Mouse (Mus musculus) intestine, embryonic 14.5 days (tissue): ENCODE measurements around the gene Tekt1. TPM values are rescaled to one million over a fixed set of nuclear protein-coding genes. Genes with fewer than 3 reads are reported as not detected.

Source experiments
- ATAC-seq: fragments of 200-750 bp; cut with Nextera tagmentation; replicated peaks from 2 replicates; pipeline ENCODE4 v1.8.0; 2017; ENCODE audit warnings: low read depth, moderate number of reproducible peaks, moderate TSS enrichment, moderate library complexity; ENCODE audit not compliant: low FRiP score, low TSS enrichment
- DNase-seq: peaks from one replicate; pipeline ENCODE4 v3.0.0-alpha.2; 2018; ENCODE audit warnings: low spot score
- H3K27ac ChIP-seq: fragments of 300-500 bp; sonication (generic); 2 replicates; pipeline ENCODE4 v1.5.1; 2014; ENCODE audit warnings: low read depth, mild to moderate bottlenecking, control low read depth
- H3K27me3 ChIP-seq: fragments of 300-500 bp; sonication (generic); replicated peaks from 2 replicates; pipeline ENCODE4 v1.6.1; 2014; ENCODE audit warnings: low read length, control low read depth; ENCODE audit not compliant: control insufficient read depth, insufficient read depth
- H3K36me3 ChIP-seq: fragments of 300-500 bp; sonication (generic); 2 replicates; pipeline ENCODE4 v1.6.1; 2014; ENCODE audit warnings: low read length, control low read depth; ENCODE audit not compliant: control insufficient read depth, insufficient read depth
- H3K4me1 ChIP-seq: fragments of 300-500 bp; sonication (generic); replicated peaks from 2 replicates; pipeline ENCODE4 v1.6.1; 2014; ENCODE audit warnings: low read length, control low read depth, mixed read lengths; ENCODE audit not compliant: control insufficient read depth, insufficient read depth
- H3K4me2 ChIP-seq: fragments of 300-500 bp; sonication (generic); 2 replicates; pipeline ENCODE4 v1.6.1; 2014; ENCODE audit warnings: low read length
- H3K4me3 ChIP-seq: fragments of 300-500 bp; sonication (generic); 2 replicates; pipeline ENCODE4 v1.5.1; 2014; ENCODE audit warnings: low read depth, low read length, control low read depth, mixed read lengths
- H3K9ac ChIP-seq: fragments of 300-500 bp; sonication (generic); 2 replicates; pipeline ENCODE4 v1.6.1; 2014; ENCODE audit warnings: mild to moderate bottlenecking, low read length
- H3K9me3 ChIP-seq: fragments of 300-500 bp; sonication (generic); 2 replicates; pipeline ENCODE4 v1.6.1; 2016; ENCODE audit warnings: low read length, control low read depth; ENCODE audit not compliant: control insufficient read depth
- WGBS: fragments of 180-500 bp; shearing (Covaris S2); extraction: QIAGEN DNeasy Blood & Tissue Kit; methylation state at CpG from one replicate; pipeline ENCODE4 v1.1.7; 2014; 5-methylcytosine and 5-hydroxymethylcytosine counted together
- polyA plus RNA-seq: library from polyadenylated mRNA; unstranded; fragments of >200 nt; fragmentation: Nextera tagmentation; extraction: Ambion mirVana; gene quantifications from 2 replicates; pipeline ENCODE4 v1.2.1, GENCODE M21; 2014

The Tekt1 gene
- polyA plus RNA-seq, 1 experiment from 2014 or later: 0.58 TPM

DNA sequence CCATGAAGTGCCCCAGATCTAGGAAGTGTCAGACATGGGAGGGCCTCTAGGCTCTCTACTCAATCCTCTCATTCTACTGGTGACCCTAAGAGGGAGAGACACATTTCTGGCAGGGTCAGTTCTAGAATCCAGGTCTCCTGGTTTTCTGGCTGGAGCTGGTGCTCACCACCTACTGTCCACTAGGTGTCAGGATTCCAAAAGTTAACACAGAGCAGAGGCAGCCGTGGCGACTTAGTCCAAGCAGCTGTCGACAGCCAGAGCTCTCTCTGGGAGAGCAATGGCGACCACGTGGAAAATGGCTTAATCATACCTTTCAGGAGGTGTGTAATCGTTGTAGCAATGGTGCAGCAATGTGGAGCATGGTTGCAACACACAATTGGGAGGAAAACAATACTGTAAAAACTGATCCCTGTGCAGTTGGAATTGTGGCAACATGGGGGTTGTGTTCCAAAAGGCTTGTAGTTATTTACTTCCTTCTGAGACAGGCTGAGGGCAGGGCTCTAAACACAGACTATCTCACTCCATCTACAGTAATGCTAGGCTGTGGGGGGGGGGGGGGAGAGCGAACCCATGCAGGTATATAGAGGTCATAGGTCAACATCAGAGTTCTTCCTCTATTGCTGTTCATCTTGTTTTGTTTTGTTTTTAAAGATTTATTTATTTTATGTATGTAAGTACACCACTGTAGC lies 19.5 kb downstream of the Tekt1 start:
- Histone ChIP-seq H3K27me3 (no peaks in the 10 kb centered on the region), H3K4me3 (no peak overlapping the region), H3K36me3 (no peaks in the 10 kb centered on the region), H3K27ac (no peak overlapping the region), H3K4me1 (0 out of 2 replicates have a peak, but pooled peaks cover 3% of the 10 kb centered on the region), H3K4me2 (no peak overlapping the region), H3K9ac (no peak overlapping the region), H3K9me3 (no peaks in the 10 kb centered on the region)
- ATAC-seq (peak; percentile 81), DNase-seq (peak; percentile 75)
- WGBS: 9% methylated on average over 7 of the region's 7 CpGs

DNA sequence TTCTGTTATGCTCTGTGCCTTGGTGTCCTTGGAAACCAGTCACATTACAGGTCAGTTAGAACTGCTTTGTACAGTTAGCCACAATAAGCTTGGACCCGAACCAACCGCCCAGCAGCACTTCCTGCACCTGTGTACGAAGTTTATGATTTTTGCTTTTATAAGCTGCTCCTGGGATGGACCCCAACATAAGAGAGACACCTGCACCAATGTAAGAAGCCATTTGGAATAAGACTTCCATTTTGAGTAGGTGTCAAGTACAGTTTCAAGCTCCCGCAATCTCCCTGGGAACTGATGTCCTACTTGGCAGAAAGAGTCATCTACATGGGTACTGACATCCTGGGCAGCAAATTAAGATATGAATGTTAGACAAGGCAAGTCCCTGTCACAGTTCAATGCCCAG lies 22.5 kb downstream of the Tekt1 start:
- H3K9me3 ChIP-seq: no peaks in the 10 kb centered on the region

DNA sequence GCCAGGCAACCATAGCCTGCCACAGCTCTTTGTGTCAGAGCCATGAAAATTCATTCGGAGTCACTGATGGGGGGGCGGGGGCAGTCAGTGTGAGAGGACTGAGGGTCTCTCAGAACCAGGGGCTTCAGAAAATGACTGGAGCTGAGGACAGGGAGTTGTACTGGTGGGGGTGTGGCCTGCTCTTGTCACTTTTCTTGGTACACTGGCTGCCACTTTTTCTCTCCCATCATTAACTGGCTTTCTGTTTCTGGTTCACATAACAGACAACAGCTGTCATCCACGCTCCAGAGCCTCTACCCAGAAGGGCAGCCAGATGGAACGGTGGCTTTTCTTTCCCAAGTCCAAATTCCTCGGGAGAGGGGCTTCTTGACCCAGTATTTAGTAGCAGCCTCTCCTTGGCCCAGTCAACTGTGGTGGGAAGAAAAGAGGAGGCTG lies 23.8 kb downstream of the Tekt1 start:
- Histone ChIP-seq H3K4me1 (0 out of 2 replicates have a peak, but pooled peaks cover 3% of the 10 kb centered on the region), H3K36me3 (no peaks in the 10 kb centered on the region), H3K27ac (no peak overlapping the region), H3K4me3 (no peak overlapping the region), H3K4me2 (no peak overlapping the region), H3K27me3 (no peaks in the 10 kb centered on the region), H3K9ac (no peak overlapping the region), H3K9me3 (no peaks in the 10 kb centered on the region)
- DNase-seq (no peak), ATAC-seq (no peak)
- 55% methylated on average over 5 of the region's 5 CpGs for WGBS

More for the DNA sequence above, 22.5 kb downstream of the Tekt1 start:
- Histone ChIP-seq H3K4me2 (no peak overlapping the region), H3K27me3 (no peaks in the 10 kb centered on the region), H3K36me3 (no peaks in the 10 kb centered on the region), H3K9ac (no peak overlapping the region), H3K4me1 (0 out of 2 replicates have a peak, but pooled peaks cover 3% of the 10 kb centered on the region), H3K27ac (no peak overlapping the region), H3K4me3 (no peak overlapping the region)
- ATAC-seq (no peak), DNase-seq (no peak)
- 89% methylated on average over 4 of the region's 4 CpGs for WGBS

DNA sequence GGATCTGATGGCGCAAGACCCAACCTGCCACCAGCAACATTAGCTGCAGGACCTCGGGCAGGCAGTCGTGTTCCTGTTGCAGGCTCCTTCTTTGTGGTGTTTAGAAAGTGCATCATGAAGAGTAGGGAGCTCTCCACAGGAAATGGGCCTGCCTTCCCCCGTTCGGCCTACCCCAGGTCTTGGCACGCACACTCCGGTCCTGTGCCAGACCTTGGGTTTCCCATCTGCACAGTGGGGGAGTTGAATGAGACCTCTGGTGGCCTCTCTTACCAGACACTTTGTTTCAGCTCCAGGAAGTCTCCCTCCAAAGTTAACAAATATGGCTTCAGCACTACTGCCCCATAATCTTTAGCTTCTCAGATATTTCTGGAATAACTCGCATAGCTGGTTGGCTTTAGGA lies 25.5 kb downstream of the Tekt1 start:
- H3K4me3 ChIP-seq: no peak overlapping the region
- no peaks in the 10 kb centered on the region for H3K9me3 ChIP-seq
- no peak for ATAC-seq
- no peak overlapping the region for H3K27ac ChIP-seq
- no peaks in the 10 kb centered on the region for H3K36me3 ChIP-seq
- WGBS: 85% methylated on average over 8 of the region's 8 CpGs
- no peak overlapping the region for H3K9ac ChIP-seq
- H3K4me1 ChIP-seq: no peaks in the 10 kb centered on the region
- H3K27me3 ChIP-seq: no peaks in the 10 kb centered on the region
- DNase-seq: no peak
- H3K4me2 ChIP-seq: no peak overlapping the region

DNA sequence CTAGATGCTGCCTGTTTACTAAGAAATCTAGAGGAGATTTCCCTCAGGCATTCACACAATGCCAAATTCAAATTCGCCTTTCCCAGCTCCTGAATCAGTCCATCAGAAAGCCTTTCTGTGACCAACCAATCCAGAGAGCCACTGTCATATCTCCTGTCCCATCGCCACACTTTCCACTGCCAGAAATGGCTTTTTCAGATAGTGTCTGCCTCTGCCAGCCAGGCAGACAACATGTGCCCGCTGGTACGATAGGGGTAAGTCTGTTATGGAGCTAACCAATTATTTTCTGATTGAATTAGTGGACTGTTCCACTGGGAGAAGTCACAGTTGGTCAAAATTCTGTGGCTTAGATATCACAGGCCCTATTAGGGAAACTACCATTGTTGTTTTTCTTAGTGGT lies 27.6 kb downstream of the Tekt1 start:
- H3K9ac ChIP-seq: no peak overlapping the region
- H3K27me3 ChIP-seq: no peaks in the 10 kb centered on the region
- no peak overlapping the region for H3K4me3 ChIP-seq
- no peaks in the 10 kb centered on the region for H3K9me3 ChIP-seq
- H3K4me1 ChIP-seq: no peaks in the 10 kb centered on the region
- H3K36me3 ChIP-seq: no peaks in the 10 kb centered on the region
- no peak overlapping the region for H3K27ac ChIP-seq
- H3K4me2 ChIP-seq: no peak overlapping the region
- DNase-seq (no peak), ATAC-seq (no peak)
- 80% methylated on average over 4 of the region's 4 CpGs for WGBS

DNA sequence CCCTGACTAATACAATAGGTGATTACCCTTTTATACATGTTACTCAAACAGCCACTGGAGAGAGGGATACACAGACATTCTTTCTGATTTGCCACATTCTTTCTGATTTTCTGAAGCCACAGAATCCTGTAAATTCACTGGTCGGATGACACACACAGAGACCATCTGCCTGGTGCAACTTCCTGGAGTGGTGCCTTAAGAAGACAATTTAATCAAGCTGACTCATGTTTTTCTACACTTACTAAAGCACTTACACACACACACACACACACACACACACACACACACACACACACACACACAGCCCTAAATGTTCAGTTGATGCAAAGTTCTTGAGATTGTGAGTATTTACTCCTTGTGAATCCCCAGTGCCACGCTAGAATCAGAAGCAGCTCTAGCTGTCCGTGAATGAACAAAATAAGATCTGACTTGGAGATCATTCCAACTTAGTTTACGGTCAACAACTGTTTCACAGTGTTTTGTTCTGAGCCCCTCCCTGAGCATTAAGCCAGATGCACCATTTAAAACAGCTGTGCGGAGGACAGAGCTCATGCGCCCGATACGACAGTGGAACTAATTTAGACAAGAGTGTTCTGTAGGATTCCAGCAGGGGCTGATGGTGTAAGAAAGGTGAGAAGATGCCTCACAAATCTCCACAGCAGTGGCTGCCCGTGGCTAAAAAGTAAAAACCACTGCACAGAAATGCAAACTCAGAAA lies 29.1 kb downstream of the Tekt1 start:
- Histone ChIP-seq H3K4me2 (no peak overlapping the region), H3K4me1 (no peaks in the 10 kb centered on the region), H3K9me3 (no peaks in the 10 kb centered on the region), H3K27ac (no peak overlapping the region), H3K9ac (no peak overlapping the region), H3K36me3 (no peaks in the 10 kb centered on the region), H3K27me3 (no peaks in the 10 kb centered on the region), H3K4me3 (no peak overlapping the region)
- DNase-seq (no peak), ATAC-seq (no peak)
- 72% methylated on average over 9 of the region's 9 CpGs for WGBS

DNA sequence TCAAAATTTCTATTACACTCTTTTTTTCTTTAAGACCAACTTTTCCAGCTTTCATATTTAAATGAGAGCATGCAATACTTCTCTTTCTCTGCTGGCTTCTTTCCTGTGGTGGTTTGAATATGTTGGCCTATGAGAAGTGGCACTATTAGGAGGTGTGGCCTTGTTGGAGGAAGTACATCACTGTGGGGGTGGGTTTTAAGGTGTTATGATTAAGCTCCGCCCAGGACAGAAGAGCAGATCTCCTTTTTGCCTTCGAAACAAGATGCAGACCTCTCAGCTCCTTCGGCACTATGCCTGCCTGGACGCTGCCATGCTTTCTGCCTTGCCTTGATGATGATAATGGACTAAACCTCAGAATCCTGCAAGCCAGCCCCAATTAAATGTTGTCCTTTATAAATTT lies 36.5 kb downstream of the Tekt1 start:
- 82% methylated on average over 4 of the region's 4 CpGs for WGBS
- H3K27me3 ChIP-seq: no peaks in the 10 kb centered on the region
- no peak for ATAC-seq

DNA sequence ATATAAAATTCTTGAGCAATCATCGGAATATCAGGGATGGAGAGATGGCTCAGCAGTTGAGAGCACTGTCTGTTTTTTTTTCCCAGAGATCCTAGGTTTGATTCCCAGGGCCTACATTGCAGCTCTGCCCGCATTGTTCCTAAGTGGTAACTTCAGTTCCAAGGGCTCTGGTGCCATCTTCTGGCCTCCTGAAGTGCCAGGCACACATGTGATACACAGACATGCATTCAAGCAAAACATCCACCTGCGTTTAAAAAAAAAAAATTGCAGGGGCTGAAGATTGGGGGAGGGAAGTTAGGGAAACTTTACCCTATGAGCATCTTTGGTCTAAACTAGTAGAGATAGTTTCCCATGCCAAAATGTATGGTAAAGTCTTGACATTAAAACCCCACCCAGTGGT lies 37.8 kb downstream of the Tekt1 start:
- ATAC-seq (no peak), DNase-seq (no peak)
- H3K4me3 ChIP-seq: no peak overlapping the region
- 66% methylated on average over 3 of the region's 3 CpGs for WGBS
- no peak overlapping the region for H3K4me2 ChIP-seq
- no peaks in the 10 kb centered on the region for H3K36me3 ChIP-seq
- no peaks in the 10 kb centered on the region for H3K4me1 ChIP-seq
- H3K9ac ChIP-seq: no peak overlapping the region
- H3K9me3 ChIP-seq: no peaks in the 10 kb centered on the region
- H3K27ac ChIP-seq: no peak overlapping the region
- no peaks in the 10 kb centered on the region for H3K27me3 ChIP-seq

More for the DNA sequence above, 36.5 kb downstream of the Tekt1 start:
- Histone ChIP-seq H3K4me1 (no peaks in the 10 kb centered on the region), H3K9ac (no peak overlapping the region), H3K4me3 (no peak overlapping the region), H3K4me2 (no peak overlapping the region), H3K9me3 (no peaks in the 10 kb centered on the region), H3K27ac (no peak overlapping the region), H3K36me3 (no peaks in the 10 kb centered on the region)
- no peak for DNase-seq

DNA sequence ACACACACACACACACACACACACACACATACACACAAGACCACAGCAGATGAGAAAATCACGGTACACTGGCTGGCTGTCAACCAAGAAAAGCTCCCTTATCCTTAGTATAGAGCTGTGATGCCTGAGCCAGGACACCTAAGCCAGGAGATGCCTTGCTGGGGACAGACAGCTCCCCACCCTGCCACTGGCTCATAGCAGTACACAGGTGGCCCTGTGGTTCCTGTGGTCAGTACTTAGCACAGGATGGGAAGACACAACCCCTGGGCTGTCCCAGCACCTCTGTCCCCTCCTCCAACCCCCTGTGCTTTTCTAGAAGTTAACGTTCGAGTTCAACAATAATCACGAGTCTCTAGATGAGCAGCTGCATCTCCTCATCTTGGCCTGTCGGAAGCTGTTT lies 44.2 kb downstream of the Tekt1 start:
- no peak overlapping the region for H3K9ac ChIP-seq
- no peaks in the 10 kb centered on the region for H3K4me1 ChIP-seq
- H3K27ac ChIP-seq: no peak overlapping the region
- ATAC-seq (no peak), DNase-seq (no peak)
- H3K27me3 ChIP-seq: peaks cover 22% of the 10 kb centered on the region
- no peak overlapping the region for H3K4me3 ChIP-seq
- H3K9me3 ChIP-seq: no peaks in the 10 kb centered on the region
- no peak overlapping the region for H3K4me2 ChIP-seq
- H3K36me3 ChIP-seq: no peaks in the 10 kb centered on the region
- 42% methylated on average over 5 of the region's 5 CpGs for WGBS
